Mouse (Mus musculus) regulatory T cell (primary cell): ENCODE measurements at regions not wholly inside any gene's neighbourhood (a gene's known extent, or its start where the extent isn't known, plus 50 kb on each side); places are given as distances from the start of the nearest gene placed in this dataset.

Experiments used
- in situ Hi-C: fragments of 300-600 bp; cut with MboI, MseI; formaldehyde crosslinking; loops from one replicate; pipeline ENCODE4 v1.15.1; 2025; ENCODE audit warnings: high pct_unique_total_duplicates

- in situ Hi-C loops = no loop called here
These were observed 639.4 kb upstream of the Adam5 start for GRCm38 (mm10) chr8:25463532-25463931.

GRCm38 (mm10) chr8:25462492-25462891, 638.3 kb upstream of the Adam5 start:
- in situ Hi-C loops = no loop called here

GRCm38 (mm10) chr8:25455644-25456043, 631.5 kb upstream of the Adam5 start:
- in situ Hi-C loops = no loop called here

- in situ Hi-C loops = no loop called here
These were observed 630.8 kb upstream of the Adam5 start for GRCm38 (mm10) chr8:25454972-25455371.

GRCm38 (mm10) chr8:25453826-25454225, 629.7 kb upstream of the Adam5 start:
- in situ Hi-C loops = no loop called here

GRCm38 (mm10) chr8:25450544-25450943, 626.4 kb upstream of the Adam5 start:
- in situ Hi-C loops = no loop called here

GRCm38 (mm10) chr8:25449590-25449989, 625.4 kb upstream of the Adam5 start:
- in situ Hi-C loops = loop anchor here (5.0 kb wide), 1 partner anchor 988 kb away; no protein-coding TSS in a partner anchor

GRCm38 (mm10) chr8:25447900-25448299, 623.7 kb upstream of the Adam5 start:
- in situ Hi-C loops = loop anchor here (5.0 kb wide), 1 partner anchor 989 kb away; no protein-coding TSS in a partner anchor

- in situ Hi-C loops = loop anchor here (5.0 kb wide), 1 partner anchor 991 kb away; no protein-coding TSS in a partner anchor
These were observed 621.8 kb upstream of the Adam5 start for GRCm38 (mm10) chr8:25445968-25446367.

GRCm38 (mm10) chr8:25445054-25445453, 620.9 kb upstream of the Adam5 start:
- in situ Hi-C loops = loop anchor here (5.0 kb wide), 1 partner anchor 992 kb away; no protein-coding TSS in a partner anchor

GRCm38 (mm10) chr8:25443552-25443951, 619.4 kb upstream of the Adam5 start:
- in situ Hi-C loops = no loop called here

GRCm38 (mm10) chr8:25441057-25441441, 616.9 kb upstream of the Adam5 start:
- in situ Hi-C loops = no loop called here

GRCm38 (mm10) chr8:25440391-25441056, 616.4 kb upstream of the Adam5 start:
- in situ Hi-C loops = no loop called here

- in situ Hi-C loops = no loop called here
These were observed 615.8 kb upstream of the Adam5 start for GRCm38 (mm10) chr8:25439971-25440370.

GRCm38 (mm10) chr8:25438021-25438620, 614.0 kb upstream of the Adam5 start:
- in situ Hi-C loops = no loop called here

GRCm38 (mm10) chr8:25437178-25437577, 613.0 kb upstream of the Adam5 start:
- in situ Hi-C loops = no loop called here

GRCm38 (mm10) chr8:25430552-25430951, 606.4 kb upstream of the Adam5 start:
- in situ Hi-C loops = no loop called here

- in situ Hi-C loops = no loop called here
These were observed 605.8 kb upstream of the Adam5 start for GRCm38 (mm10) chr8:25429846-25430482.

GRCm38 (mm10) chr8:25428761-25429160, 604.6 kb upstream of the Adam5 start:
- in situ Hi-C loops = no loop called here

GRCm38 (mm10) chr8:25426207-25426606, 602.0 kb upstream of the Adam5 start:
- in situ Hi-C loops = no loop called here

GRCm38 (mm10) chr8:25421478-25421877, 597.3 kb upstream of the Adam5 start:
- in situ Hi-C loops = loop anchor here (25.0 kb wide), 1 partner anchor 441 kb away; no protein-coding TSS in a partner anchor

GRCm38 (mm10) chr8:25410536-25410935, 586.4 kb upstream of the Adam5 start:
- in situ Hi-C loops = loop anchor here (25.0 kb wide), 1 partner anchor 452 kb away; no protein-coding TSS in a partner anchor
